Mouse (Mus musculus) E14TG2a.4 (cell line): ENCODE data around the gene Gm4869.

Experiments
- CTCF ChIP-seq: conservative IDR thresholded peaks from 2 replicates; pipeline ENCODE4 v1.5.1; 2014; ENCODE audit warnings: low read length
- NANOG ChIP-seq: IDR thresholded peaks from 2 replicates; pipeline ENCODE4 v1.6.1; 2014; ENCODE audit warnings: borderline replicate concordance, low read length, mixed read lengths
- POU5F1 ChIP-seq: IDR thresholded peaks from 2 replicates; pipeline ENCODE4 v1.6.1; 2014; ENCODE audit warnings: low read length, borderline replicate concordance

DNA sequence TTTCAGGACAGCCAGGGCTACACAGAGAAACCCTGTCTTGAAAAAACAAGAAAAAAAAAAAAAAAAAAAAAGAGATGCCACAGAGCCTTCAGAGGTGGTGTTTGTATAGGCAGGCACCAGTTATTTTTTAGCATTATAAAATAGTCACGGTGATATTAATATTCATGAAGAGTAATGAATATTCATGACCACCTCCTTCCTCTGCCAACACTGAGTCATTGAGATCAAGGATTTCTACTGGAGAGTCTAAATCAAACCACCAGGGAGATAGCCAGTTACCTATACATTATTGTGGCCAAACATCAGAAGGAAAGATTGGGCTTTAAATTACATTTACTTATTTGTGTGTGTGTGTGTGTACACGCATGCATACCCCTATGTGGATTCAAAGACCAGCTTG lies 81.3 kb downstream of the Gm4869 start:
- TF ChIP-seq NANOG (no peak), CTCF (no peak), POU5F1 (no peak)
